Mouse (Mus musculus) kidney, postnatal 4 days (tissue): ENCODE measurements around the gene B4gat1.
A peak's percentile ranks its signal among the peaks of the same experiment; 100 is the strongest.
"Not testable (repeated sequence)": the region's sequence is repeated elsewhere in the genome, so short reads cannot be mapped to it uniquely, and the experiment has no call there.

Source experiments
- DNase-seq, 2 experiments: peaks; one replicate each; pipeline ENCODE4 v3.0.0; 2021; ENCODE audit warnings: mixed read lengths in 2 of 2

B4gat1 gene

GRCm38 (mm10) chr19:5085145-5085863, 46.7 kb downstream of the B4gat1 start, which contains the start of gene Tmem151a:
Gene Tmem151a (minus strand): TSS chr19:5085531.
- peak; percentile 44 to 56 for DNase-seq

- not testable (repeated sequence) for DNase-seq
These were observed 47.9 kb downstream of the B4gat1 start for GRCm38 (mm10) chr19:5086533-5086932.

DNA sequence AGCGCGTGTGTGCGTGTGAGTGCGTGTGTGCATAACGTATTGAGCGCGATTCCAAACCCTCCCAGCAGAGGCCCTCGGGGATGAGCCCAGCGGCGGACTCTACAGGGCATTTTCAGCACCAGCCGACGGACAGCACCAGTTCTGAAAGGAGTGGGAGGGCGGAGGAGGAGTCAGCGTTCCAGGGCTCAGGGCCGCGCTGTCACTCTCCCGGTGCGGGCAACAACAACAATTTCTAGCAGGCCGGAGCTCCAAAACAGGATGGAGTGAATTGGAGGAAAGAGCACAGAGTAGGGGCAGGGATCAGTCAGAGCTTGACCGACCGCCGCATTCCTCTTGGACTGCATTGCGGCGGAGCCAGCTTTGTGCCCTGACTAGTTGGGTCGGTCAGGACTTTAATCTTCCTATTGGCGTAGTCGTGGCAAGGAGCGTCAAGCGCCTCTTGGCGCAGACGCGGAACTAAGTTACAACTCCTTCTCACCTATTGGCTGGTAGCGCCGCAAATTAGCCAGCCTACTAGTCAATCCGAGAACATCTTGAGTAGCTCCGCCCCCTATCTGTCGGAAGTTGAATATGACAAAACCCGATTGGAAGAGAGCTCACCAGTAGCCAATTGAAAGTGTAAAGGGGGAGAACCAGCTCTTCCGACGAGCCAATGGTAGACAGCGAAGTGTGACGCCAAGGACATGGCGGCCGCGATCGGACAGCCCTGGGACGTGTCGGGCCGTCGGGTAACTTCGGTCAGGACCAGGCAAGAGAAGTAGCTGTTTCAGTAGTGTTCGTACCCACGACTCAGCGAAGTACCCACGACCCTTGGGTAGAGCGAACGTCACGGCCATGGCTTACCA, 49.5 kb downstream of the B4gat1 start, which contains the start of gene Yif1a:
Gene Yif1a, plus strand, starts transcription at position 655 of the 845 bp plus-strand sequence.
- DNase-seq = peak; percentile 98

- DNase-seq = no peak
These were observed 50.7 kb downstream of the B4gat1 start for GRCm38 (mm10) chr19:5089324-5089723.
